Comparison of ENCODE assay signal across 12 mouse cellular contexts in genomic region chr15:7137607-7138006, GRCm38 (mm10). TPM values are rescaled to one million over a fixed set of nuclear protein-coding genes. Genes with fewer than 3 reads are reported as not detected.
A peak's percentile ranks its signal among the peaks of the same experiment; 100 is the strongest.
DNase-seq lines count a peak whose midpoint lies in the region; ATAC-seq lines count a peak whose summit lies in the region.
"Had no signal": no experiment of that assay in that cellular context is flagged by ENCODE, and none has a peak within 500 bp of the region (broad histone marks: within the 10 kb centered on the region; RNA-seq: fewer than 3 reads in every experiment).

No protein-coding gene starts in this region.

- no peak for ATAC-seq in megakaryocyte, adult 5-6 weeks (ENCODE audit: poor library complexity, severe bottlenecking)
- 0 out of 2 replicates have a peak, but pooled peaks have one; percentile 39 for ATAC-seq in liver, embryonic 13.5 days (ENCODE audit: low read depth)
- peak; percentile 79 for ATAC-seq in stomach, embryonic 15.5 days (ENCODE audit: insufficient read depth, low FRiP score, low read depth)
- ATAC-seq in midbrain, embryonic 15.5 days (replicated peaks): no peak
- ATAC-seq: forebrain, postnatal 0 days; hindbrain, embryonic 16.5 days had no signal

- H3K4me1 ChIP-seq in megakaryocyte, embryonic 14.5 days: peaks cover 72% of the 10 kb centered on the region
- peaks cover 43% of the 10 kb centered on the region for H3K4me1 ChIP-seq in liver, embryonic 13.5 days (replicated peaks)
- peaks cover 15% of the 10 kb centered on the region for H3K4me1 ChIP-seq in stomach, embryonic 15.5 days
- no peaks in the 10 kb centered on the region for H3K4me1 ChIP-seq in midbrain, embryonic 15.5 days

- no peak overlapping the region for H3K9ac ChIP-seq in liver, embryonic 13.5 days
- H3K9ac ChIP-seq in stomach, embryonic 15.5 days: no peak overlapping the region
- H3K9ac ChIP-seq in midbrain, embryonic 15.5 days: no peak overlapping the region
- H3K9ac ChIP-seq: embryonic facial prominence, embryonic 12.5 days; forebrain, postnatal 0 days had no signal

- no peak overlapping the region for H3K27ac ChIP-seq in liver, embryonic 13.5 days
- H3K27ac ChIP-seq in stomach, embryonic 15.5 days: no peak overlapping the region
- no peak overlapping the region for H3K27ac ChIP-seq in midbrain, embryonic 15.5 days
- H3K27ac ChIP-seq: embryonic facial prominence, embryonic 12.5 days had no signal

- WGBS in liver, embryonic 13.5 days (ENCODE audit: insufficient replicate concordance): 65% methylated on average over 12 of the region's 12 CpGs
- 54% methylated on average over 12 of the region's 12 CpGs for WGBS in stomach, embryonic 15.5 days
- WGBS in midbrain, embryonic 15.5 days: 90% methylated on average over 12 of the region's 12 CpGs

- peak; percentile 54 to 72 for DNase-seq in kidney, adult 8-10 months
- no peak for DNase-seq in liver, embryonic 13.5 days
- no peak for DNase-seq in cerebellum, postnatal 25 days
- DNase-seq in layer of hippocampus, postnatal 10 days (ENCODE audit: low spot score in 2 of 2): no peak
- DNase-seq: cerebellum, adult 8-10 months; forebrain, postnatal 0 days had no signal

- H3K27me3 ChIP-seq in megakaryocyte, embryonic 14.5 days (replicated peaks): peaks cover 50% of the 10 kb centered on the region
- H3K27me3 ChIP-seq in liver, embryonic 13.5 days: peaks cover 4% of the 10 kb centered on the region
- no peaks in the 10 kb centered on the region for H3K27me3 ChIP-seq in stomach, embryonic 15.5 days (replicated peaks)
- H3K27me3 ChIP-seq in midbrain, embryonic 15.5 days (replicated peaks): peaks cover 3% of the 10 kb centered on the region; the same call in 1 of the 2 replicates
- H3K27me3 ChIP-seq: embryonic facial prominence, embryonic 12.5 days had no signal

- H3K36me3 ChIP-seq in megakaryocyte, embryonic 14.5 days (replicated peaks; ENCODE audit: low read length): peaks cover 18% of the 10 kb centered on the region
- H3K36me3 ChIP-seq in liver, embryonic 13.5 days: no peaks in the 10 kb centered on the region
- no peaks in the 10 kb centered on the region for H3K36me3 ChIP-seq in stomach, embryonic 15.5 days
- no peaks in the 10 kb centered on the region for H3K36me3 ChIP-seq in midbrain, embryonic 15.5 days (replicated peaks)
- H3K36me3 ChIP-seq: embryonic facial prominence, embryonic 12.5 days had no signal

- no peak overlapping the region for H3K4me2 ChIP-seq in liver, embryonic 13.5 days
- peak overlapping the region; percentile 19; the same call in 1 of the 2 replicates for H3K4me2 ChIP-seq in stomach, embryonic 15.5 days
- H3K4me2 ChIP-seq in midbrain, embryonic 15.5 days: no peak overlapping the region
- H3K4me2 ChIP-seq: embryonic facial prominence, embryonic 12.5 days had no signal

- H3K4me3 ChIP-seq in megakaryocyte, embryonic 14.5 days (replicated peaks): peak overlapping the region; percentile 58
- H3K4me3 ChIP-seq in liver, embryonic 13.5 days (replicated peaks): no peak overlapping the region
- H3K4me3 ChIP-seq in stomach, embryonic 15.5 days (replicated peaks): no peak overlapping the region
- no peak overlapping the region for H3K4me3 ChIP-seq in midbrain, embryonic 15.5 days
- H3K4me3 ChIP-seq: embryonic facial prominence, embryonic 12.5 days had no signal

- no peaks in the 10 kb centered on the region for H3K9me3 ChIP-seq in megakaryocyte, embryonic 14.5 days
- no peaks in the 10 kb centered on the region for H3K9me3 ChIP-seq in liver, embryonic 13.5 days (replicated peaks)
- H3K9me3 ChIP-seq in stomach, embryonic 15.5 days: no peaks in the 10 kb centered on the region
- no peaks in the 10 kb centered on the region for H3K9me3 ChIP-seq in midbrain, embryonic 15.5 days

RNA-seq across cellular contexts. Expression of gene Lifr, which starts 47.2 kb away (rescaled TPM):
- polyA plus RNA-seq in megakaryocyte, embryonic 14.5 days (2012; ENCODE audit: insufficient read depth, low replicate concordance): 18.9 TPM in 1 of 2 replicates, not detected in the other
- 7.3 and 9.2 TPM in 2 replicates for total RNA-seq in megakaryocyte, adult 5-6 weeks (2015)
- total RNA-seq in megakaryocyte, adult 5-6 weeks (2017): 8.4 and 10.0 TPM in 2 replicates
- polyA plus RNA-seq in liver, embryonic 13.5 days (2015; fragmentation: Nextera tagmentation; extraction: Ambion mirVana): 20.5 and 24.9 TPM in 2 replicates
- 19.8 and 20.3 TPM in 2 replicates for polyA plus RNA-seq in stomach, embryonic 15.5 days (2015; fragmentation: Nextera tagmentation; extraction: Ambion mirVana)
- polyA plus RNA-seq in midbrain, embryonic 15.5 days (2015; fragmentation: Nextera tagmentation; extraction: Ambion mirVana): 9.7 and 11.2 TPM in 2 replicates
- 10 to 100 TPM; 44.0 to 45.5 TPM for total RNA-seq in layer of hippocampus, postnatal 10 days (2021)

Comparison
In these comparisons a context has a peak if more than half of its experiments do, and no peak if none do; other contexts are left out.
1. ATAC-seq: peak in liver, embryonic 13.5 days (single experiment) and stomach, embryonic 15.5 days (single experiment); none in megakaryocyte, adult 5-6 weeks (single experiment) and midbrain, embryonic 15.5 days (single experiment).
2. DNase-seq: peak in kidney, adult 8-10 months (2 of 2); none in liver, embryonic 13.5 days (single experiment), cerebellum, postnatal 25 days (0 of 2) and layer of hippocampus, postnatal 10 days (0 of 2).